Mouse (Mus musculus): ENCODE results near the gene Nup50.

Nup50 gene

DNA sequence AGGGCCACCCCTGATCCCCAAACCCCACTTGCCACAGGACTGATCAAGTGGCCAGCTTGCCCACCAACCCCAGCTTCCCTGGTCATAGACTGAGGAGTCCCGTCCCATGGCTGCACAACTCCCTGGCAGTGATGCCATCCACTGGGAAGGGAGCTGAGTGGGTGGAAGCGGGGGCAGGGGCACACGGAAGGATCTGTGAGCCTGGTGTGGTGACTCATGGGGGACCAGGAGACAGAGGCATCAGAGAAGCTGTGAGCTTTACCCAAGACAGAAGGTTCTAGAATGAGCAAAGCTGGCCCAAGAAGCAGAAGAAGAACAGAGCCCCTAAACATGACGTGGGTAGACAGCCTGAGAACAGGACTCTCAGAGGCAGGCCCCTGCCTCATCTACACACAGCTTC, 26.8 kb downstream of the Nup50 start:
- no peak for DNase-seq (ENCODE audit: low read depth, low spot score)

DNA sequence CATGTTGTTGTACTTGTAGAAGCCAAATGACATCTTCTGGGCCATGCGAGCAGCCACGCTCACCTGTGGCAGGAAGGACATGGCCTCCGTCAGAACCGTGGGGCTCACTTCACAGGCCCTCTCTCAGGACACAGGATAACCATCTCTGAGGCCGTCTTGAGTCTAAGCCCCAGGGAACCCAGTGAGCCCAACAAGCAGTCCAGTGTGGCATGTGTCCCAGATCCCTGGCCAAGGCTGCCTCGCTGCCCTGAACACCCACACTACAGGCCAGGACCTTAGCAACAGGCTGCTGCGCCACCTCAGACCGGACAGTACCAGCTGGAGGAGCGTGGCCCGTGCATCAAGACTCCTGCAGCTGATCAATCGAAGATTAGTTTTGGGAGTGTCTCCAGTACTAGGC, 30.0 kb downstream of the Nup50 start:
- no peak for DNase-seq (ENCODE audit: low read depth, low spot score)

DNA sequence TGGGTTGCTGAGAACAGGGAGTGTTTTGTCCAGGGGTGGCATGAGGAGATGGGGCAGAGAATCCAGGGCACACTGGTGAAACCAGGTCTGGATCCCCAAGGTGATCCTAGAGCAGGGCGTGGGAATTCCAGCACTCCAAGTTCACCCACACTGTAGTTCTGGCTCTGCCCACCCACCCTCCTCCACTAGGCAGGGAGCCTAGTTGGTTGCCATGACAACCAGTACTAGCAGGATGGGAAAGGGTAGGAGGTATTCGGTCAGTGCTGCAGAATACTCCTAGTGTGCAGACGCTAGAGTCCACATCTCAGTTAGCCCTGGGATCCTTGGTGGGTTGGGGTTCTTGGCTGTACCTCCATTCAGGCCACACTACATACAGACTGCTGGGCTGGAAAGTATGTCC, 34.6 kb downstream of the Nup50 start:
- no peak for DNase-seq (ENCODE audit: low read depth, low spot score)

DNA sequence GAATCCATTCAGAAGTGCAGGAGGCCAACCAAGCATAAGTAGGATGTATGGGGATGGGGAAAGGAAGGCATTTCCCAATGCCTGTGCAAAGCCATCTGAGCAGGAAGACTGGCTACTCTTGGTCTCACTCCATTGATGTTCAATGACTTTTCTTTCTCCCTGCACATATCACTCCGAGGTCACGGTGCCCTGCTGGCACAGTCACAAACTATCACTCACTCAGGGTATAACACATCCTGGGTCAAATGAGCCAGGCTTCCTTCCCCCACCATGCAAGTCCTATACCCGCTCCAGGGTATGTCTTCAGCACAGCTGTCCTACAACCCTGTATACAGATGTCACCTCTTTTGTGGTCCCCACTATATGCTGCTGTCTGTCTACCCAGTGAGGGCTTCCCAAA, 35.1 kb downstream of the Nup50 start:
- DNase-seq (ENCODE audit: low read depth, low spot score), result no peak

DNA sequence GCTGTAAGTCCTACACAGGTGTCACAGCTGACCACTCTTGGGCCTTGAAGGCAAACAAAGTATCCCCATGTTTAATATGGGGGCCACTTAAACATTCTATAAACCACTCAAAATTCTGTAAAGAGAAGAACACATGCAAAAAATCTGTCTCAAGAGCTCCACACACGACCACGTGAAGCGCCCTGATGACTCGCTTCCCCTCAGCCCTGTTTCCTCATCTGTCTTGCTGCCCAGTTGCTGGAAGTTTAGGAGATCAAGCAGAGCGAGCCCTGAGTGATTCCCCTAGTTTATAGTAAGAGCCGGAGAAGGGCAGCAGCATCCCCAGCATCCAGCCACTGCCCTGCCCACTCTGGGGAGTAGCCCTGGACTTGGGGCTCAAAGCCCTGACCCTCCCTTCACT, 36.7 kb downstream of the Nup50 start:
- DNase-seq (ENCODE audit: low read depth, low spot score), result no peak

DNA sequence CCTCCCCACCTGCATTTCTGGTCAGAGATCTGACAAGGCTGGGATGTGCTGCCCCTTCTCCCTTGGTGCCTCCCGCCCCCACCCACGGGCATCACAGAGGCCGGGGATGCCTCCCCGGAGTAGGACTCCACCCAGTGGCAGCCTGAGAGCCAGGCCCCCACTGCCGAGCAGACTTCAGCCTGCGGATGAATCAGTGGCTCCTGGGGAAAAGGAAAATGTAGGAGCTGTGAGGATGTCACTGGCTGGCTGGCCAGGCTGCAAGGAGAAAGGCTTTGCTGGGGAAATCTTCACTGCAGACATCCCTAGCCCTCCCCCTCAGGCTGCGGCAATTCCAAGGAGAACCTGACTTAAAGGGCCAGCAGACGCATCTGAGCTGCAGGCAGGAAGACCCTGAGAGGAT, 37.5 kb downstream of the Nup50 start:
- no peak for DNase-seq (ENCODE audit: low read depth, low spot score)

DNA sequence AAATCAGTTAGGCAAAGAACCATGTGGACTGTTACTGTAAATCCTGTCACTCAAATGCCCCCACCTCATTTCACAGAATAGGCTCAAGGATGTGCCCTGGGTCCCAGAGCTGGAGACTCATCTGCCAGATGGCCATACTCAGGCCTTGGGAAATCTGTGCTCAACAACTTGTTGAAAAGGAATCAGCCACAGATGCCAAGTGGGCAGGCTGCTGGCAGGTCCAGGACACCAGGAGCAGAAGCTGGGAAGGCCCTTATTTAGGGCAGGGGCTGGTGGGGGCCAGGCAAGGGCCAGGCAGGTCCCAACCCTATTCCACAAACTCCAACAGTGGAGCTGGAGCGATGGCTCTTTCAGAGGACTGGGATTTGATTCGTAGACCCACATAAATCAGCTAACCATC, 39.3 kb downstream of the Nup50 start:
- no peak for DNase-seq (ENCODE audit: low read depth, low spot score)

DNA sequence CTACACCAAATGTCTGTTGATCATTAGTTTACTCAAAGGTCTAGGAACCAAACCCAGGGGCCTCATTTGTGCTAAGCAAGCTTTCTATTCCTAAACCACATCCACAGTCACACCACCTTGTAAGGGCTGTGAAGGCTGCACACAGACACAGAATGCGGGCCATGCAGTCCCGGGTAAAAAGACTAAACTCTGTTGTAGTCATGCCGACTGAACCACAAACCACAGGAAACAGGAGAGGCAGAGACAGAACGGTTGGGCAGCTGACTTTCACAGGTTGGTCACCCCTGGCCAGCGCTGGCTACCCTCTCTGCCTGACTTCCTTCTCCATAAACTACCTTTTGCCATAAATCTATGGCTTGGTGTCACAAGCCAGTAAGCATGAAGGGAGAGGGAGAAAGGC, 41.6 kb downstream of the Nup50 start:
- no peak for DNase-seq (ENCODE audit: low read depth, low spot score)

DNA sequence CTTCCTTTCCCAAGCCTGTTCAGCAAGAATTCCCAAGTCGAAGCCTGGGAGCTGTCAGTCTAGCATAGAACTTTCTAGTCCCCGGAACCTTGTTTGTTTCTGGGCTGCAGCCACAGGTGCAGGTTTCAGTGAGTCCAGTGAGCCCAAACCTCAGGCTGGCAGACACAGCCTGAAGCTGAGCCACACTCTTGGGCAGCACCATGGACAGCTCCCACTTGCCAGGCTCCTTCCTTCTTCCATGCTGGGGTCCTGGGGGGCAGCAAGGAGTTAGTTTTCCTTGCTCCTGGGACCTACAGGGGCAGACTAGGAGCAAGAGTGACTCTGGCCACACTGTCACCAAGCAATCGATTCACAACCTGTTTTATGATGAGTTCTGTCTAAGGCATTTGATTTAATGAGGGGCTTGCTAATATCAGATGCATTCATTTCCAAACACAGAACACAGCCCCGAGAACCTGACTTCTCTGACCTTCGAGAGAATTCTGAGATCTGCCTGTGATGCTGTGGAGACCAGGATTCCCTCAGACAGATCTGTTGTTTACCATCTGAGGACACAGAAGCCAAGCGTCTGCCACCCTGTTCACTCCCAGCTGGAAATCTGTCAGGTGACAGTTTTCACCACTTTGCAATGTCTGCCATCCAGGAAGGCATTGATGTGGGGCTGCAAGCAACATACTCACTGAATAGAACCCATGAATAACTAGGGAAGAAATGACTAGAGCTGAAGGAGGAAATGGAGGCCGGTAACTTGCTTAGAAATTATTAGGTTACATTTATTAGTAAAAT, 42.6 kb downstream of the Nup50 start:
- DNase-seq (ENCODE audit: low read depth, low spot score), result no peak

DNA sequence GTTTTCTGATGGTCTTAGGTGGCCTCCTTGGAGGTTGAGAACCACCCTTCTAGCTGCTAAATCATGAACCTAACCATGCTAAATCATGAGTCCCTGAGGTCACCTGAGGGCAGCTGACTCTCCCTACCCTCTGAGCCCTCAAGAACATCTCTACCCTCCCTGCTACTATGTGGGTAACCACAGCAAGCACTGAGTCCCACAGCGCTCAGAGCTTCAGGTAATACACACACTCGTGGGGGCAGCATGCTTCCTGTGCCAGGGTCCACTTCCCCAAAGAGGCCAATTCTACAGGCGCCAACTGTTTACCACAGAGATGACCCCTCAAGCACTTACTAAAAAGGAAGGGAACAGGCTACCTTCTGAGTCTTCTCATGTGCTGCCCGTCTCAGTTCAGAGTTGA, 45.3 kb downstream of the Nup50 start:
- no peak for DNase-seq (ENCODE audit: low read depth, low spot score)

DNA sequence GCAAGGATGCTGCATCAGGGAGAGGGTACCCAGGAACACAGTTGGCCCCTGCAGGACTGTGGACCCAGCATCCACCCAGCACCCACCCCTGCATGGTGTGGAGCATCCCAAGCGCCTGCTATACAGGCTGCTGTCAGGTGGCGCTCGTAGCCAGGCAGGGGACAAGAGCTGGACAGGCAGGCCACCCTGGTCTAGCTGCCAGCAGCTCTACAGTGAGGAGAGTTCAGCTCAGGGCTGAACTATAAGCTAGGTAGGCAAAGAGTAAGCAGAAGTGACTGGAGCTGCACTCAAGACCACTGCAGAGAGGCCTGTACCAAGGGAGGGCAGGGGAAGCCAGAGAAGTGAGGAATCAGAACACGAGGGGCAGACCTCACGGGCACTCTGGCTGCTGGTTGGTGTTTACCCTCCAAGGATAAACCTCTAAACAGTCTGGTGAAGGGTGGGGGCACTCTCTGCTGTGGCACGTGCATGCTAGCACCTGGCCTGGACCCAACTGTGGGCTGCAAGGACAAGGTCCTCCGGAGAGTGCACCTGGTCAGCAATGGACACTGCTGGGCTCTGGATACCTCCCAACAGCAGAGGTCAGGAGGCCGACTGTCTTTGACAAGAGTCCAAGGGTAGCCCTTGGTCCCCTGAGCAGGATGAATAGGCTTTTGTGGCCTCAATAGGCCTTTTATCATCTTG, 49.8 kb downstream of the Nup50 start:
- DNase-seq (ENCODE audit: low read depth, low spot score), result no peak

DNA sequence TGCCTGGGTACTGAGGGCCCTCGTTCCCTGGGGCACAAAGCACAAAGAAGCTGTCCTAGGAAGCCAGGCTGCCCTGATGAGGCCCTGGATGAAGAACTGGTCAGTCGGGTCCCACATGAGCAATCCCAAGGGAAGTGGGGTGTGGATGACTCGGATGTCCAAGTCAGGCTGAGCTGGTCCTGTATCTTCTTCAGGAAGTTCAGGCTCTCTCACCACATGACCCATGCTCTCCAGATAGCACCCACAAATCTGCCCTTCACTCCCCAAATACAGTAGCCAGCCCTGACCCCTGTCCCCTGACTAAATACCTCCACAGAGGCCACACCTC, 50.3 kb downstream of the Nup50 start:
- DNase-seq (ENCODE audit: low read depth, low spot score), result no peak

DNA sequence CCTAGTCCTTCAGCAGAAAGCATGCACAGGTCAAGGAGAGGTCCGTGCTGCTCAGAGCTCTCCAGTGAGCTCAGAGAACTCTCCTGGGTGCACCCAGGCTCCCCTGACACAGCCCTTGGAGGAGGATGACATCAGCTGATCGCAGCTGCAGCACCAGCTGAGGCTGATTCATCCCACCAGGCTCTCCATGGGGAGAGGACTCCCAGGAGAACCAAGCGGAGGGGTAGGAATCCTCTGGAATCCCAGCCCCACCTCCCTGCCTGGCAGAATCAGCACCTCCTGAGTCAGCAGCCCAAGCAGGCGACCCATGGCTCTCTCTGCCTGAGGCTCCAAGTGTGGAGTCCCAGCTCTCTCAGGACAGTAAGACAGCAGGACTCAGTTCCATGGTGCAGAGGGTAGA, 52.5 kb downstream of the Nup50 start:
- DNase-seq (ENCODE audit: low read depth, low spot score), result no peak

DNA sequence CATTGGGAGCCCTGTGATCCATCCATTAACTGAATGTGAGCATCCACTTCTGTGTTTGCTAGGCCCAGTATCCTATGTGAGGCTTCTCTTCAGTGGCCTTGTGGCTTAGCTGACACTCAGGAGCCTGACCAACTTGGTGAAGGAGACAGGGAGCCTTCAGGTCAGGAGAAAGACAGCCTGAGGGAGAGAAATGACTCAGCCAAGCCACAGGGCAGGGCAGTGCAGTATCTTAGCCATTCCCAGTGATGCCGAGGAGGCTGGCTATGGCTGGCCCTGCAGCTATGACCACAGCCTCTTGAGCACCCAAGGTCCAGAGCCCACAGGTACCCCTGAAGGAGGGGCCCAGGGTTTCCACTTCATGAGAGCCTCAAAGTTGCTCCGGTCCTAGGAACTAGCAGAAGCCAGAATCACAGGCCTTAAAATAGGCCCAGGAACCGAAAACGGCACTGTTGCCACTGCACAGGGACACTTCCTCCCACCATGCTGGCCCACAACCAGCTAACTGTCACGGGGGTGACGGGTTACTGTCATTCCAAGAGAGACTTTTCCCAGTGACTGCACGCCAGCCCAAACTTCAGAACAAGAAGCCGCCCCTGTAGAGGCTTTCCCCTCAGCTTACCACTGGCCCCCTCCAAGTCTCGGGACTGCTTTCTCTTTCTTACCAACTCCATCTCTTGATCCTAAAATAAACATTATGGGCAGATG, 58.5 kb downstream of the Nup50 start:
- DNase-seq (ENCODE audit: low read depth, low spot score), result no peak

DNA sequence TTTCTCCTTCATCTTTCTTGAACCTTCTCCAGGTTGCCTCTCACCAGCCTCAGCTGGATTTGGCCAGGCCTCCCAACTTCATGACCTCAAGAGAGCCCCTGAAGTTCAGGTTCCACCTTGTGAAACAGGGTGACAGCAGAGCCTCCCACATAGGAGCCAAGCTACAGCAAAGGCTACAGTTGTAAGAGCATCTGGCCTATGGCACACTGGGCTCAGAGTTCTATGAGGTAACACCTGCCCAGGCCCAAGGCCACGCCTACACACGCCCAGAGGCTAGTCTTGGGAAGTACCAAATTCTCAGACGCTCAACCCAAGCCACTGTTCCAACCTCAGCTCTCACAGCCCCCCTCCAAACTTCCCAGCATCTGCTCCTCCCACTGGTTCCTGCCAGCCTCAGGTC, 59.7 kb downstream of the Nup50 start:
- DNase-seq (ENCODE audit: low read depth, low spot score), result no peak

DNA sequence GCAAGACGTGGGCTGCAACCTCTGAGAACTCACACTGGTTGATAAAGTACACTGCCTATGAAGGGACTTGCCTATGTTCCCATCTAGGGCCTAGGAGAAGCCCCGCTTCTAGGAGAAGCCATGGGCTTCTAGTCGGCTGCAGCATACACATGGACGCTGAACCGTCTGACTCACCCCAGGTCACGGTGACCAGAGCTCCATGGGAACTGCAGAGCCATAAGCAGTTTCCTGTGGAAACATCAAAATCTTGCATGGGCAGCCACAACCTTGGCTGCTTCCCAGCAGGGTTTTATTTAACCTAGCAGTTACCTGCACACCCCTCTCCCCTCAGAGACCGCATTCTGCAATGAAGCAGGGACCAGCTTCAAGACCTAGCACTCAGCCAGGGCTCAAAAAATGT, 60.5 kb downstream of the Nup50 start:
- DNase-seq (ENCODE audit: low read depth, low spot score), result no peak

DNA sequence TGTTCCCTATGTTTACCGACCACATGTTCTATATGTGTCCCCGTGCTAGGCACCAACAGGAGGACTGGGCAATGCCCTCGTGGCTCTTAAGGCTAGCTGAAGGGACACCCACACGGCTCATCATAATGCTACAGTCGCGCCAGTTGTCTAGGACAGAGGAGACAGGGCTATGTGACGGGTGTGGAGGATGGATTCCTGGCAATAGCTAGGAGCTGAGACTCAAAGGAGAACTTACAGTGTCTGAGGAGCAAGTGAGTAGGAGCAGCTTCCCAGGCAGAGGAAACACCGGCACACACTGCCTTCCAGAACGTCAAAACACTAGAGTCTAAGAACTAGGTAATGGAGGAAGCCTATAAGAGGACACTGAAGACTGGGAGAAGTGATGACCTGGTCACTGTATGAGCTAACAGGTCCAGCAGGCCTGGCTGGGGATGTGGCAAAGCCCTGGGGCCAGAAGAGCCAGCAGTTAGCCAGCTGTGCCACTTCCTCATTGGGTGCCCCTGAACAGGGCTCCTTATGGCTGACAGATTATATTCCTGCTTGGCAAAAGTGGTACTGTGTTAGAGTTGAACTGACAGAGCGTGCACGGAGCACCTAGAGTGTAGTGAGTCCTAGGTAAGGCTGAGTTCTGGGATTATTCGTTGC, 62.4 kb downstream of the Nup50 start:
- no peak for DNase-seq (ENCODE audit: low read depth, low spot score)

DNA sequence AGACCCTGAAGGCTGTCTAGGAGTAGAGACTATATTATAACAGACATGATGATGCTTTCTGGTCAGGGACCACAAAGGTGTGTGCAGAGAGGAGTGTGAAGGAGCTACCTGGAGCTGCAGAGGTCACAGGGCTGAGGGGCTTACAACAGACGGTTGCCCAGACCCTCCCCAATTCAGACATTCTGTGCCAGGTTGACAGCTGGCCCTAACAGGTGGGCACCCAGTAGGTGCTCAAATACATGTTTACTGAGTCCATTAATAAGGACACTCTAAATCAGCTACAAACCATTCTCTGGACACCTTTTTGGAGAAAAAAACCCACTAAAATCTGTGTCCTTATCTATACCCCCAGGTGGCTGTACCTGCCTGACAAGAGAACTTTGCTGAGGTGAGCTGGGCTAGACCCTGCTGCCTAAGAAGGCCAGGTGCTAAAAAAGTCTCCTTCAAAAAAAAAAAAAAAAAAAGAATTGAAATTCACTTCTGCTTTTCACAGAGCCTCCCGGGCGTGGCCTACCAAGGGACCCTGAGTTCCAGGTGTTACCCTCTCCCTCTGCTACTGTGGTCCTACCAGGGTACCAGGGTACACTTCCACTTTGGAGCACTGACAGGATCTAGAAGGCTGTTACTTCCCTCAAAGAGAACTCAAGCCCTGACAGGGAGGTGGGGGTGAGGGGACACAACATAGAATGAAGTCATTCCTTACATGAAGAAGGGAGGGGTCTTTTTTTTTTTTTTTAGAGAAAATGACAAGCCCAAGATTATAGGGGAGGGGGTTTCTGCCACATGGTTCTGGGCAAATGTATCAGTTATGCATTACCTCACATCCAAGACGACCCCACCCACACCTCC, 63.2 kb downstream of the Nup50 start:
- DNase-seq (ENCODE audit: low read depth, low spot score), result no peak

DNA sequence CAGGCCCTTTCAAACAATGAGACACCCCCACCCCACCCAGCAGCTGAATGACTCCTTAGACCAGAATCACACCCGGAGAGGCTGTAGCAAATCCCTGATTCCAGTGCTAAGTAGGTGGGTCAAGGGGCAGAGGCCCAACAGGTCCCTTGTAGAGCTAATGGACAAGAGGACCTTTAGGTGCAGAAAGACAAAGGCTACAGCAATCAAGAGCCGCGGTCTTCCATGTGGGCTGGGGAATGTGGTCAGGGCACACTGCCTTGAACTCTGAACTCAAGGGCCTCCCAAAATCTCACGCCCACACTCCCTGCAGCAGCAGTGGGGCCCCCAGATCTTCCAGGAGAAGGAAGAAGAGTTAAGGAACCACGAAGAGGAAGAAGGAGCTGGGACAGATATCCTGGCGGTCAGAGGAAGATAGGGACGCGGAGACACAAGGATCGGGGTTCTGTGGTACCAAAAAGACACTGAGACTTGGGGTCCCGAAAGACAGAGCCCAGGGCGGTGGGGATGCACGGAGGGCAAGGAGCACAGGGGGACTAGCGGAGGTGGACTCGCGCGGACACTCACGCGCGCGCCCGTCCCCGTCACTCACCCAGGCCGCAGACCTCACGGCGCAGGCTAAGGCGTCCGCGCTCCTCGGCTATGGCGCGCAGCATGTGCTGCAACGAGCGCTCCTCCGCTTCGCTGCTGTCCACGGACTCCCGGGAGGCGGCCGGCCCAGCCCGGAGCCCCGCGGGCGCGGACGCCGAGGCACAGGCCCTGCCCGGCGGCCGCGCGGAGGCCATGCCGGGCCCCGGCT, 64.0 kb downstream of the Nup50 start:
- DNase-seq (ENCODE audit: low read depth, low spot score), result no peak

DNA sequence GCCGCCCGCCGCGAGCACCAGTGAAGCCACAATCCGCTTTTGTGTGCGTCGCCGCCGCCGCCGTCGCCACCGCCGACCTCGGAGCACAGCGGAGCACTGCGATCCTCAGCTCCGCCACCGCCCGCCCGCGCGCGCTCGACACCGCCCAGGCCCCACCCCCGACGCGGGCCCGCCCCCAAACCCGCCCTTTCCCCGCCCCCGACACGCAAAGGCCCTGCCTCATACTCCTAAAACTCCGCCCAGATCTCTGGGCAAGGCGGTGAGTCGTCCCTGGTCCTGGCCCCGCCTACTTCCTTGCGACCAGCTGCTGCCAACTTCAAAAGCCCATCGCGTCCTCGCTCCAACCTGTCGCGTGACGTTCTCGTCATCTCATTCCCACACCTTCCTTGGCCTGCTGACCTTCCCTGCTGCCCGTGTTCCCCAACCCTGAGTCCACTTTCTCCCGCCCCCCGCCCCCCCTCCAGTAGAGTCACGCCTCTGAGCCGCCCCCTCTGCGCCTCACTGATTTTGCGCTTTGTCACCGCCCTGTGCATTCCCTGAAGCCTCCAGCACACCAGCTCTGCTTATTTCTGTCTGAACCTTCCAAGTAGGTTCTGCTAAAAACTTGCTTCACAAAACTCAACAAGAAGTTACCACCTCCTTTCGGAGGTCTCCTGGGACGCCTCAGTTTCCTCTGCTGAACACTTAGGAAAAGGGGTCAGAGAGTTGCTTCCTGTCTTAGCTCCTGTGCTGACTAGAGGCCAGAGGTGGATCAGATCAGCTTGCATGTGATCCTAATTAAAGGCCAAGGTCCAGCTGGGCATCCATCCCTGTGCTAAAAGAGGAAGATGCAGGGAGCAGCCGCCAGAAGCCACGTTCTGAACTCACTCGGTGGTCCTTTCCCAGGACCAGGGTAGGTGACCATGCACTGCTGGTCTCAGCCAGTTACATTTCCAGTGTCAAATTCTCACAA, 64.9 kb downstream of the Nup50 start, which contains the start of gene 5031439G07Rik:
Gene 5031439G07Rik (minus strand): TSS at position 678 of the 952 bp plus-strand sequence.
- DNase-seq (ENCODE audit: low read depth, low spot score), result peak; percentile 78

Data from retina, adult 2 months (tissue).